In genomic region chr10:23350011-23350911, GRCm38 (mm10) we compare ENCODE assay signal across 8 mouse cellular contexts. TPM values are rescaled to one million over a fixed set of nuclear protein-coding genes. Genes with fewer than 3 reads are reported as not detected.
DNase-seq lines count a peak whose midpoint lies in the region; ATAC-seq and TF ChIP-seq lines count a peak whose summit lies in the region.

Eya4 (minus strand) TSS chr10:23350786.

- WGBS in cerebellum, adult 2 months: 3% methylated on average over 75 of the region's 79 CpGs
- WGBS in forebrain, embryonic 11.5 days: under 1% methylated on average over 55 of the region's 79 CpGs
- WGBS in hindbrain, embryonic 10.5 days: under 1% methylated on average over 79 of the region's 79 CpGs
- WGBS in limb, embryonic 10.5 days: under 1% methylated on average over 73 of the region's 79 CpGs
- WGBS in midbrain, postnatal 0 days: 3% methylated on average over 49 of the region's 79 CpGs

- peak; percentile 83 for ATAC-seq in forebrain, embryonic 11.5 days (replicated peaks; ENCODE audit: low FRiP score)
- ATAC-seq in midbrain, postnatal 0 days (ENCODE audit: low FRiP score): peak; percentile 81
- ATAC-seq in monocyte, adult 5-6 weeks (replicated peaks; ENCODE audit: insufficient number of reproducible peaks, low FRiP score, low TSS enrichment, poor library complexity, severe bottlenecking): no peak

- H3K27ac ChIP-seq in cerebellum, adult 2 months (ENCODE audit: insufficient read depth, low read length): no peak within 1 kb of the TSS
- peak within 1 kb of the TSS; percentile 59; the same call in 1 of the 2 replicates for H3K27ac ChIP-seq in forebrain, embryonic 11.5 days (ENCODE audit: low read depth, low read length)
- peak within 1 kb of the TSS; percentile 96 for H3K27ac ChIP-seq in hindbrain, embryonic 10.5 days
- peak within 1 kb of the TSS; percentile 95 for H3K27ac ChIP-seq in limb, embryonic 10.5 days
- no peak within 1 kb of the TSS for H3K27ac ChIP-seq in midbrain, postnatal 0 days (ENCODE audit: low read depth, low read length)

- DNase-seq in cerebellum, adult 2 months: peak in 1 of 2 experiments; percentile 21
- DNase-seq in cerebellum, adult 8-10 months: no peak
- peak; percentile 64 for DNase-seq in NIH3T3 (ENCODE audit: low read depth)
- DNase-seq in forebrain, embryonic 11.5 days (ENCODE audit: low spot score): peak; percentile 82
- peak; percentile 78 for DNase-seq in hindbrain, embryonic 10.5 days (ENCODE audit: low spot score)
- peak; percentile 72 for DNase-seq in limb, embryonic 10.5 days (ENCODE audit: low spot score)
- DNase-seq in midbrain, postnatal 0 days (ENCODE audit: low spot score): no peak

- peak within 1 kb of the TSS; percentile 94 for H3K4me2 ChIP-seq in forebrain, embryonic 11.5 days (ENCODE audit: low read depth, low read length, severe bottlenecking)
- peak within 1 kb of the TSS; percentile 97 for H3K4me2 ChIP-seq in midbrain, postnatal 0 days (ENCODE audit: low read depth, low read length, poor library complexity, severe bottlenecking)

- H3K27me3 ChIP-seq in cerebellum, adult 2 months (ENCODE audit: control insufficient read depth, insufficient read depth, low read length): no peaks in the 10 kb centered on the region; the same call in 1 of the 2 replicates
- H3K27me3 ChIP-seq in forebrain, embryonic 11.5 days (ENCODE audit: control insufficient read depth, insufficient read depth, low read length): peaks cover 2% of the 10 kb centered on the region
- peaks cover 22% of the 10 kb centered on the region for H3K27me3 ChIP-seq in hindbrain, embryonic 10.5 days (ENCODE audit: insufficient read depth, poor library complexity, severe bottlenecking)
- peaks cover 24% of the 10 kb centered on the region for H3K27me3 ChIP-seq in limb, embryonic 10.5 days (ENCODE audit: low read depth, poor library complexity, severe bottlenecking)
- peaks cover 25% of the 10 kb centered on the region for H3K27me3 ChIP-seq in midbrain, postnatal 0 days (ENCODE audit: insufficient read depth, low read length)

- TF ChIP-seq POLR2A in cerebellum, adult 2 months (IDR thresholded peaks at IDR 0.05; ENCODE audit: borderline replicate concordance, insufficient read depth, low read length): no peak

- H3K4me1 ChIP-seq in cerebellum, adult 2 months (ENCODE audit: control insufficient read depth, insufficient read depth, low read length): peaks cover 2% of the 10 kb centered on the region; the same call in 1 of the 2 replicates
- H3K4me1 ChIP-seq in forebrain, embryonic 11.5 days (replicated peaks; ENCODE audit: control insufficient read depth, insufficient read depth, low read length): peaks cover 3% of the 10 kb centered on the region; the same call in 1 of the 2 replicates
- peaks cover 36% of the 10 kb centered on the region for H3K4me1 ChIP-seq in hindbrain, embryonic 10.5 days (replicated peaks)
- H3K4me1 ChIP-seq in limb, embryonic 10.5 days: peaks cover 31% of the 10 kb centered on the region
- H3K4me1 ChIP-seq in midbrain, postnatal 0 days (ENCODE audit: insufficient read depth, low read length): peaks cover 4% of the 10 kb centered on the region

- H3K4me3 ChIP-seq in cerebellum, adult 2 months (replicated peaks; ENCODE audit: insufficient read depth, low read depth, low read length): peak within 1 kb of the TSS; percentile 53
- peak within 1 kb of the TSS; percentile 49 for H3K4me3 ChIP-seq in forebrain, embryonic 11.5 days (ENCODE audit: low read depth, low read length)
- H3K4me3 ChIP-seq in hindbrain, embryonic 10.5 days: peak within 1 kb of the TSS; percentile 81
- H3K4me3 ChIP-seq in limb, embryonic 10.5 days: peak within 1 kb of the TSS; percentile 80
- H3K4me3 ChIP-seq in midbrain, postnatal 0 days (ENCODE audit: low read depth, low read length): peak within 1 kb of the TSS; percentile 53

- TF ChIP-seq CTCF in cerebellum, adult 2 months (IDR thresholded peaks at IDR 0.05; ENCODE audit: borderline replicate concordance, insufficient read depth, low read depth, low read length): no peak
- no peak for TF ChIP-seq CTCF in midbrain, postnatal 0 days (IDR thresholded peaks at IDR 0.05)

- no peaks in the 10 kb centered on the region for H3K9me3 ChIP-seq in forebrain, embryonic 11.5 days (ENCODE audit: control insufficient read depth, low read length)
- H3K9me3 ChIP-seq in hindbrain, embryonic 10.5 days: no peaks in the 10 kb centered on the region
- H3K9me3 ChIP-seq in limb, embryonic 10.5 days (replicated peaks): no peaks in the 10 kb centered on the region
- no peaks in the 10 kb centered on the region for H3K9me3 ChIP-seq in midbrain, postnatal 0 days (ENCODE audit: low read length)

- peak within 1 kb of the TSS; percentile 77 for H3K9ac ChIP-seq in forebrain, embryonic 11.5 days (ENCODE audit: low read length)
- H3K9ac ChIP-seq in midbrain, postnatal 0 days (replicated peaks; ENCODE audit: low read length, poor library complexity, severe bottlenecking): peak within 1 kb of the TSS; percentile 48

- no peaks in the 10 kb centered on the region for H3K36me3 ChIP-seq in forebrain, embryonic 11.5 days (ENCODE audit: control insufficient read depth, insufficient read depth, low read length)
- H3K36me3 ChIP-seq in hindbrain, embryonic 10.5 days: no peaks in the 10 kb centered on the region
- H3K36me3 ChIP-seq in limb, embryonic 10.5 days: no peaks in the 10 kb centered on the region
- no peaks in the 10 kb centered on the region for H3K36me3 ChIP-seq in midbrain, postnatal 0 days (ENCODE audit: insufficient read depth, low read length)

RNA-seq across cellular contexts. Expression of gene Eya4, which starts in this region (rescaled TPM):
- polyA plus RNA-seq in cerebellum, adult 2 months (2012; rRNA removed): 0.70 and 0.82 TPM in 2 replicates
- 5.6 and 6.1 TPM in 2 replicates for polyA plus RNA-seq in forebrain, embryonic 11.5 days (2014; fragmentation: Nextera tagmentation; extraction: Ambion mirVana)
- polyA plus RNA-seq in hindbrain, embryonic 10.5 days (2016; fragmentation: Nextera tagmentation; extraction: Ambion mirVana): 3.6 and 5.5 TPM in 2 replicates
- 5.0 and 8.5 TPM in 2 replicates for polyA plus RNA-seq in limb, embryonic 10.5 days (2016; fragmentation: Nextera tagmentation; extraction: Ambion mirVana)
- total RNA-seq in midbrain, postnatal 0 days (2014; rRNA removed): 1.0 and 1.2 TPM in 2 replicates
- 0.13 and 0.42 TPM in 2 replicates for polyA plus RNA-seq in midbrain, postnatal 0 days (2015; fragmentation: Nextera tagmentation; extraction: Ambion mirVana)
- not detected in 3 replicates for total RNA-seq in monocyte, adult 5-6 weeks (2017)

Comparison
In these comparisons a context has a peak if more than half of its experiments do, and no peak if none do; other contexts are left out.
1. DNase-seq: peak in NIH3T3 (single experiment), forebrain, embryonic 11.5 days (single experiment), hindbrain, embryonic 10.5 days (single experiment) and limb, embryonic 10.5 days (single experiment); none in cerebellum, adult 8-10 months (single experiment) and midbrain, postnatal 0 days (single experiment).
2. H3K27ac ChIP-seq: peak in forebrain, embryonic 11.5 days (single experiment), hindbrain, embryonic 10.5 days (single experiment) and limb, embryonic 10.5 days (single experiment); none in cerebellum, adult 2 months (single experiment) and midbrain, postnatal 0 days (single experiment).
3. Peak in every context shown above with its lines, with median percentiles within 50 percentile points of each other: H3K4me3 ChIP-seq.